Mouse (Mus musculus) limb, embryonic 14.5 days (tissue): ENCODE measurements around the gene Isg15. TPM values are rescaled to one million over a fixed set of nuclear protein-coding genes. Genes with fewer than 3 reads are reported as not detected.
"Not testable (repeated sequence)": the region's sequence is repeated elsewhere in the genome, so short reads cannot be mapped to it uniquely, and the experiment has no call there.

ENCODE experiments used
- ATAC-seq: fragments of 200-750 bp; cut with Nextera tagmentation; 2 replicates; pipeline ENCODE4 v1.8.0; 2017; ENCODE audit warnings: low read depth, moderate number of reproducible peaks, moderate TSS enrichment; ENCODE audit not compliant: low FRiP score
- DNase-seq: peaks from one replicate; pipeline ENCODE4 v3.0.0-alpha.2; 2015; ENCODE audit warnings: low spot score
- H3K27ac ChIP-seq: fragments of 300-500 bp; sonication (generic); replicated peaks from 2 replicates; pipeline ENCODE4 v1.5.1; 2014; ENCODE audit warnings: low read depth, mild to moderate bottlenecking, low read length, moderate library complexity, mixed read lengths
- H3K27me3 ChIP-seq: fragments of 300-500 bp; sonication (generic); 2 replicates; pipeline ENCODE4 v1.6.1; 2014; ENCODE audit warnings: low read length, mixed read lengths; ENCODE audit not compliant: control insufficient read depth, insufficient read depth
- H3K36me3 ChIP-seq: fragments of 300-500 bp; sonication (generic); 2 replicates; pipeline ENCODE4 v1.6.1; 2014; ENCODE audit warnings: mild to moderate bottlenecking, low read length, moderate library complexity, mixed read lengths; ENCODE audit not compliant: control insufficient read depth, insufficient read depth
- H3K4me1 ChIP-seq: fragments of 300-500 bp; sonication (generic); 2 replicates; pipeline ENCODE4 v1.6.1; 2014; ENCODE audit warnings: antibody characterized with exemption, low read length, mixed read lengths; ENCODE audit not compliant: control insufficient read depth, insufficient read depth
- H3K4me2 ChIP-seq: fragments of 300-500 bp; sonication (generic); replicated peaks from 2 replicates; pipeline ENCODE4 v1.6.1; 2014; ENCODE audit warnings: low read depth, mild to moderate bottlenecking, low read length, moderate library complexity; ENCODE audit not compliant: severe bottlenecking
- H3K4me3 ChIP-seq: fragments of 300-500 bp; sonication (generic); replicated peaks from 2 replicates; pipeline ENCODE4 v1.5.1; 2014; ENCODE audit warnings: low read length
- H3K9ac ChIP-seq: fragments of 300-500 bp; sonication (generic); 2 replicates; pipeline ENCODE4 v1.6.1; 2014; ENCODE audit warnings: mild to moderate bottlenecking, low read depth, low read length, moderate library complexity; ENCODE audit not compliant: severe bottlenecking
- H3K9me3 ChIP-seq: fragments of 300-500 bp; sonication (generic); 2 replicates; pipeline ENCODE4 v1.6.1; 2016; ENCODE audit warnings: low read length; ENCODE audit not compliant: control insufficient read depth
- POLR2A ChIP-seq: fragments of 200-500 bp; IDR thresholded peaks from 2 replicates; pipeline ENCODE4 v1.8.0; 2012; ENCODE audit warnings: inconsistent platforms, mild to moderate bottlenecking, moderate library complexity, borderline replicate concordance; ENCODE audit not compliant: insufficient read depth, insufficient read length; ENCODE audit errors: extremely low read depth
- WGBS: fragments of 180-500 bp; shearing (Covaris S2); extraction: QIAGEN DNeasy Blood & Tissue Kit; methylation state at CpG from one replicate; pipeline ENCODE4 v1.1.7; 2014; 5-methylcytosine and 5-hydroxymethylcytosine counted together
- polyA plus RNA-seq, 2 experiments: library from polyadenylated mRNA; depleted of rRNA in 1 of 2; stranded (reverse) in 1 of 2; unstranded in 1 of 2; fragments of >200 nt; fragmentation: Nextera tagmentation in 1 of 2; extraction: Ambion mirVana in 1 of 2; gene quantifications; 2 replicates each; pipeline versions ENCODE4 v1.2.1 to v1.2.3; 2012 to 2014

Gene Isg15
- polyA plus RNA-seq, 2 experiments, result 0.26 to 1.4 TPM

GRCm38 (mm10) chr4:156177630-156178029, 23.0 kb downstream of the Isg15 start:
- DNase-seq (no peak), ATAC-seq (no peak)
- peaks cover 83% of the 10 kb centered on the region for H3K36me3 ChIP-seq
- H3K27ac ChIP-seq, result no peak overlapping the region
- no peak for TF ChIP-seq POLR2A
- H3K9me3 ChIP-seq, result no peaks in the 10 kb centered on the region
- no peak overlapping the region for H3K4me3 ChIP-seq
- no peaks in the 10 kb centered on the region for H3K4me1 ChIP-seq
- H3K27me3 ChIP-seq, result no peaks in the 10 kb centered on the region
- H3K9ac ChIP-seq, result no peak overlapping the region
- 92% methylated on average over 9 of the region's 9 CpGs for WGBS
- H3K4me2 ChIP-seq, result no peak overlapping the region

GRCm38 (mm10) chr4:156171828-156172227, 28.8 kb downstream of the Isg15 start:
- Histone ChIP-seq H3K27ac (no peak overlapping the region), H3K4me1 (no peaks in the 10 kb centered on the region), H3K4me2 (no peak overlapping the region), H3K27me3 (no peaks in the 10 kb centered on the region), H3K36me3 (peaks cover 97% of the 10 kb centered on the region), H3K9ac (no peak overlapping the region), H3K9me3 (no peaks in the 10 kb centered on the region), H3K4me3 (no peak overlapping the region)
- 93% methylated on average over 11 of the region's 11 CpGs for WGBS
- no peak for DNase-seq
- no peak for ATAC-seq
- no peak for TF ChIP-seq POLR2A

GRCm38 (mm10) chr4:156169129-156169528, 31.5 kb downstream of the Isg15 start:
- H3K4me2 ChIP-seq, result no peak overlapping the region
- no peaks in the 10 kb centered on the region for H3K9me3 ChIP-seq
- no peaks in the 10 kb centered on the region for H3K27me3 ChIP-seq
- H3K9ac ChIP-seq, result no peak overlapping the region
- TF ChIP-seq POLR2A, result no peak
- 96% methylated on average over 10 of the region's 10 CpGs for WGBS
- no peaks in the 10 kb centered on the region for H3K4me1 ChIP-seq
- peaks cover 99% of the 10 kb centered on the region for H3K36me3 ChIP-seq
- H3K4me3 ChIP-seq, result no peak overlapping the region
- DNase-seq, result no peak
- no peak overlapping the region for H3K27ac ChIP-seq
- ATAC-seq, result no peak

GRCm38 (mm10) chr4:156168611-156169010, 32.0 kb downstream of the Isg15 start:
- no peak overlapping the region for H3K27ac ChIP-seq
- H3K9ac ChIP-seq, result no peak overlapping the region
- H3K36me3 ChIP-seq, result peaks cover 98% of the 10 kb centered on the region
- ATAC-seq (no peak), DNase-seq (no peak)
- no peak overlapping the region for H3K4me2 ChIP-seq
- 78% methylated on average over 8 of the region's 8 CpGs for WGBS
- H3K27me3 ChIP-seq, result no peaks in the 10 kb centered on the region
- no peaks in the 10 kb centered on the region for H3K9me3 ChIP-seq
- no peaks in the 10 kb centered on the region for H3K4me1 ChIP-seq
- no peak overlapping the region for H3K4me3 ChIP-seq
- no peak for TF ChIP-seq POLR2A

- no peak for ATAC-seq
- no peak overlapping the region for H3K4me2 ChIP-seq
- H3K4me3 ChIP-seq, result no peak overlapping the region
- H3K9ac ChIP-seq, result no peak overlapping the region
- no peak for DNase-seq
- peaks cover 2% of the 10 kb centered on the region; the same call in 1 of the 2 replicates for H3K9me3 ChIP-seq
- WGBS, result 89% methylated on average over 9 of the region's 9 CpGs
- peaks cover 81% of the 10 kb centered on the region for H3K36me3 ChIP-seq
- H3K27me3 ChIP-seq, result no peaks in the 10 kb centered on the region
- no peaks in the 10 kb centered on the region for H3K4me1 ChIP-seq
- H3K27ac ChIP-seq, result no peak overlapping the region
- no peak for TF ChIP-seq POLR2A
Measured at GRCm38 (mm10) chr4:156166477-156166876, 34.1 kb downstream of the Isg15 start.

GRCm38 (mm10) chr4:156154771-156155170, 45.8 kb downstream of the Isg15 start:
- ATAC-seq (no peak), DNase-seq (no peak)
- H3K4me1 ChIP-seq, result no peaks in the 10 kb centered on the region

GRCm38 (mm10) chr4:156150887-156151286, 49.7 kb downstream of the Isg15 start:
- ATAC-seq, H3K27ac ChIP-seq: not testable (repeated sequence)

More at GRCm38 (mm10) chr4:156154771-156155170, 45.8 kb downstream of the Isg15 start:
- no peak for TF ChIP-seq POLR2A
- H3K4me2 ChIP-seq, result no peak overlapping the region
- no peaks in the 10 kb centered on the region for H3K27me3 ChIP-seq
- no peaks in the 10 kb centered on the region for H3K9me3 ChIP-seq
- H3K36me3 ChIP-seq, result no peaks in the 10 kb centered on the region
- no peak overlapping the region for H3K27ac ChIP-seq
- WGBS, result 96% methylated on average over 3 of the region's 3 CpGs
- no peak overlapping the region for H3K4me3 ChIP-seq
- H3K9ac ChIP-seq, result no peak overlapping the region

More at GRCm38 (mm10) chr4:156150887-156151286, 49.7 kb downstream of the Isg15 start:
- H3K9ac ChIP-seq, H3K36me3 ChIP-seq, H3K27me3 ChIP-seq, H3K4me1 ChIP-seq, H3K4me3 ChIP-seq, DNase-seq, H3K4me2 ChIP-seq, H3K9me3 ChIP-seq: not testable (repeated sequence)
- WGBS, result 85% methylated on average over 10 of the region's 10 CpGs
